Mouse (Mus musculus): ENCODE data around the gene Fbln1. TPM values are rescaled to one million over a fixed set of nuclear protein-coding genes. Genes with fewer than 3 reads are reported as not detected.
A peak's percentile ranks its signal among the peaks of the same experiment; 100 is the strongest.

The Fbln1 gene
- total and polyA plus RNA-seq, 2 experiments from 2014 or later, result 50.9 to 60.3 TPM

GRCm38 (mm10) chr15:85216069-85216813 lies 10.5 kb downstream of the Fbln1 start:
- TF ChIP-seq CTCF (IDR thresholded peaks at IDR 0.05; ENCODE audit: low read depth), result peak; percentile 18; the same call in 1 of the 2 replicates

GRCm38 (mm10) chr15:85218617-85219265 lies 13.0 kb downstream of the Fbln1 start:
- 89% methylated on average over 5 of the region's 5 CpGs for WGBS
- H3K4me2 ChIP-seq (ENCODE audit: low read depth), result no peak overlapping the region
- no peak overlapping the region for H3K27ac ChIP-seq (ENCODE audit: low read depth, low read length)
- no peak overlapping the region for H3K9ac ChIP-seq
- DNase-seq, result no peak
- no peaks in the 10 kb centered on the region for H3K9me3 ChIP-seq (ENCODE audit: low read length)
- H3K4me3 ChIP-seq (ENCODE audit: low read depth, low read length), result no peak overlapping the region
- no peaks in the 10 kb centered on the region for H3K4me1 ChIP-seq (ENCODE audit: insufficient read depth)
- ATAC-seq, result no peak
- TF ChIP-seq CTCF (IDR thresholded peaks at IDR 0.05; ENCODE audit: low read depth), result no peak
- no peaks in the 10 kb centered on the region for H3K27me3 ChIP-seq (ENCODE audit: insufficient read depth, low read length)
- no peaks in the 10 kb centered on the region for H3K36me3 ChIP-seq (ENCODE audit: insufficient read depth)

More at GRCm38 (mm10) chr15:85216069-85216813, 10.5 kb downstream of the Fbln1 start:
- Histone ChIP-seq H3K27ac (ENCODE audit: low read depth, low read length) (no peak overlapping the region), H3K9ac (no peak overlapping the region), H3K4me2 (ENCODE audit: low read depth) (no peak overlapping the region), H3K27me3 (ENCODE audit: insufficient read depth, low read length) (no peaks in the 10 kb centered on the region), H3K4me1 (ENCODE audit: insufficient read depth) (no peaks in the 10 kb centered on the region), H3K36me3 (ENCODE audit: insufficient read depth) (no peaks in the 10 kb centered on the region), H3K9me3 (ENCODE audit: low read length) (no peaks in the 10 kb centered on the region), H3K4me3 (ENCODE audit: low read depth, low read length) (no peak overlapping the region)
- WGBS, result 97% methylated on average over 7 of the region's 7 CpGs
- ATAC-seq (no peak), DNase-seq (no peak)

- Histone ChIP-seq H3K4me2 (ENCODE audit: low read depth) (no peak overlapping the region), H3K27ac (ENCODE audit: low read depth, low read length) (no peak overlapping the region), H3K36me3 (ENCODE audit: insufficient read depth) (peaks cover 10% of the 10 kb centered on the region; the same call in 1 of the 2 replicates), H3K9me3 (ENCODE audit: low read length) (no peaks in the 10 kb centered on the region), H3K27me3 (ENCODE audit: insufficient read depth, low read length) (no peaks in the 10 kb centered on the region), H3K9ac (no peak overlapping the region), H3K4me1 (ENCODE audit: insufficient read depth) (no peaks in the 10 kb centered on the region), H3K4me3 (ENCODE audit: low read depth, low read length) (no peak overlapping the region)
- DNase-seq, result no peak
- TF ChIP-seq CTCF (IDR thresholded peaks at IDR 0.05; ENCODE audit: low read depth), result no peak
- WGBS, result 89% methylated on average over 6 of the region's 6 CpGs
- ATAC-seq, result no peak
These were observed 14.6 kb downstream of the Fbln1 start for GRCm38 (mm10) chr15:85220371-85220770.

GRCm38 (mm10) chr15:85221115-85221854 lies 15.5 kb downstream of the Fbln1 start:
- H3K36me3 ChIP-seq (ENCODE audit: insufficient read depth), result peaks cover 10% of the 10 kb centered on the region; the same call in 1 of the 2 replicates
- ATAC-seq, result no peak
- H3K9me3 ChIP-seq (ENCODE audit: low read length), result no peaks in the 10 kb centered on the region
- TF ChIP-seq CTCF (IDR thresholded peaks at IDR 0.05; ENCODE audit: low read depth), result no peak
- no peaks in the 10 kb centered on the region for H3K4me1 ChIP-seq (ENCODE audit: insufficient read depth)
- no peak overlapping the region for H3K9ac ChIP-seq
- 67% methylated on average over 12 of the region's 12 CpGs for WGBS
- no peak for DNase-seq
- no peak overlapping the region for H3K4me3 ChIP-seq (ENCODE audit: low read depth, low read length)
- H3K27me3 ChIP-seq (ENCODE audit: insufficient read depth, low read length), result no peaks in the 10 kb centered on the region
- H3K4me2 ChIP-seq (ENCODE audit: low read depth), result no peak overlapping the region
- no peak overlapping the region for H3K27ac ChIP-seq (ENCODE audit: low read depth, low read length)

- no peaks in the 10 kb centered on the region for H3K4me1 ChIP-seq (ENCODE audit: insufficient read depth)
- DNase-seq (no peak), ATAC-seq (no peak)
- H3K36me3 ChIP-seq (ENCODE audit: insufficient read depth), result peaks cover 14% of the 10 kb centered on the region; the same call in 1 of the 2 replicates
- H3K9ac ChIP-seq, result no peak overlapping the region
- H3K27me3 ChIP-seq (ENCODE audit: insufficient read depth, low read length), result no peaks in the 10 kb centered on the region
- H3K4me3 ChIP-seq (ENCODE audit: low read depth, low read length), result no peak overlapping the region
- H3K4me2 ChIP-seq (ENCODE audit: low read depth), result no peak overlapping the region
- H3K27ac ChIP-seq (ENCODE audit: low read depth, low read length), result no peak overlapping the region
- H3K9me3 ChIP-seq (ENCODE audit: low read length), result no peaks in the 10 kb centered on the region
- 96% methylated on average over 3 of the region's 3 CpGs for WGBS
- no peak for TF ChIP-seq CTCF (IDR thresholded peaks at IDR 0.05; ENCODE audit: low read depth)
These were observed 19.9 kb downstream of the Fbln1 start for GRCm38 (mm10) chr15:85225693-85226092.

GRCm38 (mm10) chr15:85226841-85227240 lies 21.1 kb downstream of the Fbln1 start:
- WGBS, result 84% methylated on average over 7 of the region's 7 CpGs
- no peak for ATAC-seq

More at GRCm38 (mm10) chr15:85226841-85227240, 21.1 kb downstream of the Fbln1 start:
- no peak overlapping the region for H3K4me3 ChIP-seq (ENCODE audit: low read depth, low read length)
- no peak for TF ChIP-seq CTCF (IDR thresholded peaks at IDR 0.05; ENCODE audit: low read depth)
- no peak overlapping the region for H3K9ac ChIP-seq
- H3K36me3 ChIP-seq (ENCODE audit: insufficient read depth), result peaks cover 14% of the 10 kb centered on the region; the same call in 1 of the 2 replicates
- H3K27ac ChIP-seq (ENCODE audit: low read depth, low read length), result no peak overlapping the region
- H3K4me1 ChIP-seq (ENCODE audit: insufficient read depth), result no peaks in the 10 kb centered on the region
- no peaks in the 10 kb centered on the region for H3K9me3 ChIP-seq (ENCODE audit: low read length)
- H3K4me2 ChIP-seq (ENCODE audit: low read depth), result no peak overlapping the region
- no peak for DNase-seq
- no peaks in the 10 kb centered on the region for H3K27me3 ChIP-seq (ENCODE audit: insufficient read depth, low read length)
